Mouse (Mus musculus) heart, adult 18-20 months (tissue): Measurements from ENCODE around the gene Cobl. TPM values are rescaled to one million over a fixed set of nuclear protein-coding genes. Genes with fewer than 3 reads are reported as not detected.

ENCODE experiments used
- DNase-seq, 2 experiments: peaks; one replicate each; pipeline ENCODE4 v3.0.0; 2021 to 2022; ENCODE audit warnings: mixed read lengths in 1 of 2
- total RNA-seq, 2 experiments: library from RNA; stranded (reverse); gene quantifications; 2 replicates each; pipeline ENCODE4 v1.2.3; 2021

The Cobl gene
- total RNA-seq, 2 experiments from 2014 or later = 19.1 to 21.2 TPM

DNA sequence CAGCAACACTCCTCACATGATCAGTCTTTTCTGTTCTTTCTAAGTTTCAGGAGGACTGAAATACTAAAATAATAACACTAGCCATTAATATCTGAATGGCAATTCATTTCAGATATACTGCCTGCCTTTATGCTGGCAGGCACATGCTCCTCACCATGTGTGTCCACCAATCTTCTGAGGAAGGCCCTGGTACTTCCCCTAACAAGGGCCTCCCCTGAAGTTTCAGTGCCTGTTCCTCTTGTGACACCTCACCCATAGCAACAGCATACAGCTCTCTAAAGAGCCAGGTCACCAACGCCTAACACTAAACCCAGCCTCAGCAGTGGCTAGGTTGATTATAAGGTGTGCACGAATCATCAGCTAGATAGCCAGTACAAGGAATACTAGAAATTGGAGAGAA, 20.5 kb downstream of the Cobl start:
- no peak for DNase-seq

DNA sequence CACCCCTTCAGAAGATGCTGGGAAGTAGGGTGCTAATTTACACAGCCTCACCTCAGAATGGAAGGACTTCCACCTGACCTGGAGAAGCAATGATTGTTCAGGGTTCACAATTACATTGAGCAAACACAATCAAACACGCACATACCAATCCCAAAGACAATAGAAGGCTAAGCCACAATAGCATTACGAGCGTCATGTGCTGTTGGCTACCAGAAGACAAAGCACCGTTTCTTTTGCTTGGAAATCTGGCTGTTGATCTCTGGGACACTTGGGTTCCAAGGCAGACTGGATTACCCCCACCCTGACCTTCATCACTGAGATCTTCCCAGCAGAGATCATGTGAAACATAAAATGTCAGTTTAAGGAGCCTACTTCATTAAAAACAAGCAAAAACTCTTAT, 21.1 kb downstream of the Cobl start:
- DNase-seq = no peak

GRCm38 (mm10) chr11:12443185-12443584, 21.6 kb downstream of the Cobl start:
- DNase-seq = no peak

DNA sequence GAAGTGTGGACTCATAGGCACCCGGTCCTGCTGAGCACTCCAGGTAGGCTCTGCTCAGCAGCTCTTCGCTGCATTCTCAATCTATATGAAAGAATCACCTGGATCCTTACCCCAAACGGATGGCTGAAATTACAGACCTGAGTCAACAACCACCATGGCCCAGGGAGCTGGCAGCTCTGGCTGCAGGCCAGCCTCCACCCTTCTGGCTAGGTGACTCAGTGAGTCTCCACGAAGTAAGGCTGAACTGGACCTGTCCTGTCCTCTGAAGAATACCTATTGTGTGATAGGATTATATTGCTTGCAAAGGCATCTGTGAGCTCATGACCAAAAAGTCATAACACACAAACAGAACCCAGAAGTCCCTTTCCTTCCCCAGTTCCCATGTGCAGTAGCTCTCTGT, 22.5 kb downstream of the Cobl start:
- DNase-seq = no peak

DNA sequence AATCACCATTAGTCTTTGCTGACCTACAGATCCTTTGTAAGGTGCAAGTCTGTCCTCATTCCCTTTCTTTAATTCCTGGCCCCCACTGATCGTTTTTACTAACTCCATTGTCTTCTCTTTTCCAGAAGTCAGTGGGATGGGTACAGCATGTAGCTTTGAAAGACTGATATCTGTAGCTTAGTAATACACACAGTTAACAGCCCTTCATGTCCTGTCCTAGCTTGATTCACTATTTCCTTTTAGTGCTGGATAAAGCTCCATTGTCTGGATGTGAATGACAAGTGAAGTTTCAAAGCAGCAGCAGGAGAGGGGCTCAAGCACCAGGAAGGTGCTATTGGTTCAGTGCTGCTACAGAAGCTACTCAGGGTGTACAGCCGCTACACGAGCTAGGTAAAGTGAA, 28.9 kb downstream of the Cobl start:
- DNase-seq = no peak

- DNase-seq = peak in 1 of 2 experiments; percentile 15
Measured at GRCm38 (mm10) chr11:12435018-12435417, 29.7 kb downstream of the Cobl start.

DNA sequence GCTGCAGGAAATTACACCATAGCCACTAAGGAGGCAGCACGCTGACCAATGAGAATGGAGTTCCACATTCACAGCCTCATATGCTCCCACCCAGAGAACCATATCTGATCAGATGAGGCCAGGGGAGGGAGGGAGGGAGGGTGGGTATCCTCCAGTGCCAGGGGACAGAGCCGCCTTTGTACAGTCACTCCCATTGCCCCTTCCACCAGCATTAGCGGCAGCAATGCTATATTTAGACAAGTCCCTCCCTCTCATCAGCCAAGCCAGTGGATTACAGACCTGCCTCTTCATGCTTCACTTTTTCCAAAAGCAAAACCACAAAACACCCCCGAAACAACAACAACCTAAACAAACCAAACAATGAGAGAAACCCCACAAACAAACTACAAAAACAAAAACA, 30.2 kb downstream of the Cobl start:
- peak in 1 of 2 experiments; percentile 20 for DNase-seq

GRCm38 (mm10) chr11:12431911-12432310, 32.8 kb downstream of the Cobl start:
- DNase-seq = no peak

DNA sequence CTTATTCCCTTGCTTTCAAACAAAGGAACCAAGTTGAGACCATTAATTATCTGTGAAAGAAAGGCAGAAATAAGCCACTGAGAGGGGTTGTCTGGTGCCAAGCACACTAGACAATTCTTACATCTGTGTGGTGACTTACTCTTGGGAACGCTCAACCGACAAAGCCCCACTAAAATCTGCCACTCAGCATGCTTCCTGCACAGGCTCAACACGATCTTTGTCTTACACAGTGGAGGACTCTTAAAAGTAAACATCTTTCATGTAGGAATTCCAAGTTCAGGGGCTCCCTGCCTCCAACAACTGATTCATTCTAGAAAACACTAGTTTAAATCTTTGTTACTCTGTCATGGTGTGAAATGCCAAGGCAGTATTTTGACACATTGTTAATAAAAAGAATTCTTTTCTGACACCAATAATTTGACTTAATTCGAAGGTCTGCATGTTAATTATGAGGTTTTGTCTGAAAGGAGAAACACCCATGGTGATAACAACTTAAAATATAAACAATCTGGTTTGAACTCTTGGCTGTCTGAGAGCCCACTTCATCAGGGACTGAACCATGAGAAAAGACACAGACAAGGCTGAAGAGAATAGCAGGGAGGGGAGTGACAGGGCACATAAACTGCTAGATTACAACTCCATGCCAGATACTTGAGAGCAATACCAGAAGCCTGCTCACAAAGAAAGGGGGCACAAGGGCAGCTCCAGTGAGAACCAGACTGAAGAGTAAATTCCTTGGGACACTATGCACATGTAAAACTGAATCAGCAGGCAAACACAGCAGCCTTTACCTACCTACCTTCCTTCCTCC, 34.3 kb downstream of the Cobl start:
- no peak for DNase-seq

DNA sequence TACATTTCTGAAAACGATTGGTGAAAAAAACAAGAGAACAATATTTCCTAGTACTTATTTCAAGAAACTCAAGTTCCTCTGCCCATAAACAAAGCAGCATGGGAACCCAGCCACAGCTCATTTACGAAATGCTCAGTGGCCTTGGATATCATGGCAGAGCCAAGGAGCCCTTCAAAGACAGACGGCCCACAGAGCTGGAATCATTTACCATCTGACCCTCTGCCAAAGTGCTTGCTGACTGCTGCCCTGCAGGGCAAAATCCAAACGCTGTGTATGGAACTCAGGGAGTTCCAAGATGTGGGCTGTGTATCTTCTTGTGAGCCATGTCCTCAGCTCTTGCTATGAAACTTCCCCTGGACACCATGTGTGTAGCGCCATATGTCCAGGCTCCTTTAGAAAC, 38.0 kb downstream of the Cobl start:
- peak; percentile 15 to 23 for DNase-seq

DNA sequence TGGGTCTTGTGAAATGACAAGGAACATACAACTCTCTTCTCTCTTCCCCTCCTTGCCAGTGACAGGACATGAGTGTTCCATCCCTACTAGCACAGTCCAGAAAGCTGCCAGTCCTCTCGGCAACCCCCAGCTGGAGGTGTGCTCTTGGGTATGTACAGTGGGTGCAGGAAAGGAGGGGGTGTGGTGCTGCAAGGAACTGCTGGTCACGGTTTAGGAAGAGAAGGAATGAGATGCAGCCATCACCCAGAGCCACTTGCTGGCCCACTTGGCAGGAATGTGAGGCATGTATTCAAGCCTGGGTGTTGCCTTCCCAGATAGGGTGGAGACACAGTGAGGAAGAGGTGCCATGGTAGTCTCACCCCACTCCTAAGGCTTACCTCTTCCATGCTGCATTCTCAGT, 40.6 kb downstream of the Cobl start:
- DNase-seq = no peak

- no peak for DNase-seq
Measured at GRCm38 (mm10) chr11:12421183-12421582, 43.6 kb downstream of the Cobl start.

- DNase-seq = no peak
Measured at GRCm38 (mm10) chr11:12420146-12420545, 44.6 kb downstream of the Cobl start.

GRCm38 (mm10) chr11:12416899-12417298, 47.9 kb downstream of the Cobl start:
- peak; percentile 24 to 36 for DNase-seq

DNA sequence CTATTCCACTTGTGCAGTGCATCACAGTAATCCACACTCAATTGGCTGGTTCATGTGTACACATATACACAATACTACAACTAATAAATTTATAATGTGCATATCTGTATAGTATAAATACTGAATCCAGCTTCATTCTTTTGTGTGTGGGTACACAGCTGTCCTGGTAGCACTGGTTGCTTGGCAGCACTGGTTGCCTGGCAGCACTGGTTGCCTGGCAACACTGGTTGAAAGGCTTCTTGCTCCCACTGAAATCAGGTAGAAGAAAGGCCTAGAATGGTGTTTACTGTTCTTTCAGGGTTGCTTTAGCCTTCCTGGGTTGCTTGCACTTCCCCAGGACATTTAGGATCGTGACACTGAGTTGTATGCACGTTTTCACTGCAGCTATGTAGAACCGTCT, 49.4 kb downstream of the Cobl start:
- no peak for DNase-seq

- no peak for DNase-seq
Measured at GRCm38 (mm10) chr11:12411950-12412349, 52.8 kb downstream of the Cobl start.

GRCm38 (mm10) chr11:12411075-12411807, 53.5 kb downstream of the Cobl start:
- no peak for DNase-seq

- peak; percentile 28 to 38 for DNase-seq
Measured at GRCm38 (mm10) chr11:12409463-12409862, 55.3 kb downstream of the Cobl start.

GRCm38 (mm10) chr11:12407834-12408233, 56.9 kb downstream of the Cobl start:
- no peak for DNase-seq

DNA sequence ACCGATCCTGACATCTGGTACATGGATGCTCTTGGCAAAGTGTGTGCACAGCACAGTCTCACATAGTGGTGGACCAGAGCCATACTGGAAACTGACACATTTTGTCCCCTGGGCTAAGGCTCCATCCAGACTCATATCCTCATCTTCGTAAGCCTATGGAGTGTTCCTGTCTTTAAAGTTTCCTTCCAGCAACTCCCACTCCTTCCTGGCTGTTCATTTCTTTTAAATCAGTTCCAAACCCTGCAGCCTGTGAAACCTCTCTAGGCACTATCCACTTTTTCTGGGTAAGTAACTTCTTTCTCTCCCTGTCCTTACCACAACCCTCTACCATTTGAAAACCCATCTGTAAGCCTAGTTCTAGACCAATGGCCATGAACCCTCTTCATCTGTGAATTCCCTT, 64.9 kb downstream of the Cobl start:
- DNase-seq = no peak

- DNase-seq = no peak
Measured at GRCm38 (mm10) chr11:12396196-12396595, 68.6 kb downstream of the Cobl start.

DNA sequence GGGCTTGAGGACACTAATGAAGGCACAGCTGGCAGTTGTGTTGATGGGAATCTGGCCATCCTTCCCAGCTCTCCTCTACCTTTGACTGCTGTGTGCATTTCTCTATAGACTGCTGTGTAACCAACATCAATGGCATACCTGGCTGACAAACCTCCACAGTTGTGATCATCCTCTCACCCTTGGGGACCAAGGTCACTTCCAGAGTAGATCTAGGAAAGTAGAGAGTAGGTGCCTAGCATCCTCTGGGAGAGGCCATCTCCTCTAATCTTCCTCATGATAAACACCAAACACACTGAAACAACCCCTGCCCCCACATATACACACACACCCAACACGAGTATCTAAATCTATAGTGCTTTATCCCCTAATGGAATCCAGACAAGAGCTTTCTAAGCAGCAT, 70.1 kb downstream of the Cobl start:
- DNase-seq = no peak

DNA sequence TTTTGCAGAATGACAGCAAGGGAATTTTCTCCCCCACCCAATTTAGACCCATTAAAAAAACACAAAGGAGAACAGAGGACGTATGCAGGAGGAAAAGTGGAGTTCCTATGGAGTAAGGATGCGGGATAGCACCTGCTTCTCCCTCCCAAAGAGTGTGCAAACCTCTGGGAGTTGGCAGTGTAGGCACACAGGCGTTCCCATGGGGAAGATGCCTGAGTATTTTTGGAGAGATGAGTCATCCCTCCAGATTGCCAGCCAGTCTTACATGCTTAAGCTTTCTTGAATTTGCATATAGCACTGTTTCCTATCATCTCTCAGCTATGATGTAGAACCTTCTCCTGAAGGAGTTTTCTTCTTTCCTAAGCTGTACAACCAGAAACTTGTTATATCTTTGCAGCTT, 70.6 kb downstream of the Cobl start:
- peak; percentile 33 to 49 for DNase-seq

GRCm38 (mm10) chr11:12384826-12385225, 79.9 kb downstream of the Cobl start:
- peak; percentile 58 for DNase-seq
